Mouse (Mus musculus): ENCODE results near the gene Cpe.

Gene Cpe

GRCm38 (mm10) chr8:64692651-64693201 lies at the start of gene Cpe:
TSS of gene Cpe (minus strand) at chr8:64693054.
- DNase-seq (ENCODE audit: low read depth, low spot score) = peak; percentile 61

GRCm38 (mm10) chr8:64740547-64741211 lies 47.8 kb upstream of the Cpe start:
- no peak for DNase-seq (ENCODE audit: low read depth, low spot score)

- no peak for DNase-seq (ENCODE audit: low read depth, low spot score)
Measured at GRCm38 (mm10) chr8:64738916-64739315, 46.1 kb upstream of the Cpe start.

- no peak for DNase-seq (ENCODE audit: low read depth, low spot score)
Measured at GRCm38 (mm10) chr8:64736767-64737323, 44.0 kb upstream of the Cpe start.

- DNase-seq (ENCODE audit: low read depth, low spot score) = no peak
Measured at GRCm38 (mm10) chr8:64735161-64735560, 42.3 kb upstream of the Cpe start.

- peak; percentile 99 for DNase-seq (ENCODE audit: low read depth, low spot score)
Measured at GRCm38 (mm10) chr8:64733271-64733943, 40.6 kb upstream of the Cpe start, which contains the start of gene Msmo1. TSS of gene Msmo1 (minus strand) at chr8:64733792.

- peak; percentile 9 for DNase-seq (ENCODE audit: low read depth, low spot score)
Measured at GRCm38 (mm10) chr8:64732596-64732995, 39.7 kb upstream of the Cpe start.

GRCm38 (mm10) chr8:64728156-64728555 lies 35.3 kb upstream of the Cpe start:
- DNase-seq (ENCODE audit: low read depth, low spot score) = no peak

- DNase-seq (ENCODE audit: low read depth, low spot score) = no peak
Measured at GRCm38 (mm10) chr8:64726190-64726695, 33.4 kb upstream of the Cpe start.

GRCm38 (mm10) chr8:64723206-64723605 lies 30.4 kb upstream of the Cpe start:
- DNase-seq (ENCODE audit: low read depth, low spot score) = peak; percentile 11

GRCm38 (mm10) chr8:64717868-64718267 lies 25.0 kb upstream of the Cpe start:
- peak; percentile 8 for DNase-seq (ENCODE audit: low read depth, low spot score)

GRCm38 (mm10) chr8:64712499-64712898 lies 19.6 kb upstream of the Cpe start:
- DNase-seq (ENCODE audit: low read depth, low spot score) = no peak

GRCm38 (mm10) chr8:64711544-64711943 lies 18.7 kb upstream of the Cpe start:
- DNase-seq (ENCODE audit: low read depth, low spot score) = no peak

- DNase-seq (ENCODE audit: low read depth, low spot score) = no peak
Measured at GRCm38 (mm10) chr8:64707481-64707880, 14.6 kb upstream of the Cpe start.

- DNase-seq (ENCODE audit: low read depth, low spot score) = no peak
Measured at GRCm38 (mm10) chr8:64703191-64703590, 10.3 kb upstream of the Cpe start.

GRCm38 (mm10) chr8:64691591-64692401 lies 1.1 kb downstream of the Cpe start:
- no peak for DNase-seq (ENCODE audit: low read depth, low spot score)

GRCm38 (mm10) chr8:64690845-64691244 lies 2.0 kb downstream of the Cpe start:
- DNase-seq (ENCODE audit: low read depth, low spot score) = no peak

- DNase-seq (ENCODE audit: low read depth, low spot score) = no peak
Measured at GRCm38 (mm10) chr8:64690306-64690705, 2.5 kb downstream of the Cpe start.

GRCm38 (mm10) chr8:64688741-64689140 lies 4.1 kb downstream of the Cpe start:
- DNase-seq (ENCODE audit: low read depth, low spot score) = no peak

- DNase-seq (ENCODE audit: low read depth, low spot score) = no peak
Measured at GRCm38 (mm10) chr8:64688161-64688560, 4.7 kb downstream of the Cpe start.

- no peak for DNase-seq (ENCODE audit: low read depth, low spot score)
Measured at GRCm38 (mm10) chr8:64682501-64682900, 10.4 kb downstream of the Cpe start.

GRCm38 (mm10) chr8:64676381-64676780 lies 16.5 kb downstream of the Cpe start:
- DNase-seq (ENCODE audit: low read depth, low spot score) = no peak
